Mouse (Mus musculus): ENCODE results near the gene Msx1.

The Msx1 gene

GRCm38 (mm10) chr5:37825611-37826445 lies 1.4 kb upstream of the Msx1 start:
- DNase-seq = no peak

- no peak for DNase-seq
Measured at GRCm38 (mm10) chr5:37825111-37825600, 773 bp upstream of the Msx1 start.

DNA sequence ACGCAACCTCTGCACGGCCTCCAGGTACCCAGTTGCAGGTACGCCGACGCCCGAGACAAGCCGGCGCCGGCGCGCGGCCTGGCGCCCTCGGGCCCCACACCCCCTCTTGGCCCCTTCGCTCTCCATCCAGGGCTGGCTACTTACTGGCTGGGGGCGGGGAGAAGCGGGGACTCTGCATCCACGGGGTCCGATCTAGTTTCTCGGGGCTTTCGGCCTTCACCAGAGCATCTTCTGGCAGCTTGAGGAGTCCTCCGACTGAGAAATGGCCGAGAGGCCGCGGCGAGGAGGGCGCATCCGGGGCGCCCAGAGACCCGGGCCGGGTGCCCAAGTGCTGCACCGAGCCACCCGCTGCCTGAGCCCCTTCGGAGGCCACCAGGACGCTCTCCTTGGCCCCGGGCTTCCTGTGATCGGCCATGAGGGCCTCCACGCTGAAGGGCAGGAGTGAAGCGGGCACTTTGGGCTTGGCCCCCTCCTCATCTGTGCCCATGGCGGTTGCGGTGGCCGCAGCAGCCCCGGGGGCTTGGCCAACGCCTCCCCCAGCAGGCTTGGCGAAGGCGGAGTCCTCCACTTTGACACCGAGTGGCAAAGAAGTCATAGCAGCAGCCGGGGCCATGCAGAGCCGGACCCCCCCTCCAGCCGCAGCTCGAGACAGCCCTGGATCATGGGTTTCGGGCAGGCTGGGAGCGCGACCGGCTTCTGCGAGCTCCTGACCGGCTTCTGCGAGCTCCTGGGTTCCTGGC lies 492 bp downstream of the Msx1 start:
- DNase-seq = no peak

GRCm38 (mm10) chr5:37822791-37823720 lies 1.3 kb downstream of the Msx1 start:
- peak; percentile 2 to 36 for DNase-seq

DNA sequence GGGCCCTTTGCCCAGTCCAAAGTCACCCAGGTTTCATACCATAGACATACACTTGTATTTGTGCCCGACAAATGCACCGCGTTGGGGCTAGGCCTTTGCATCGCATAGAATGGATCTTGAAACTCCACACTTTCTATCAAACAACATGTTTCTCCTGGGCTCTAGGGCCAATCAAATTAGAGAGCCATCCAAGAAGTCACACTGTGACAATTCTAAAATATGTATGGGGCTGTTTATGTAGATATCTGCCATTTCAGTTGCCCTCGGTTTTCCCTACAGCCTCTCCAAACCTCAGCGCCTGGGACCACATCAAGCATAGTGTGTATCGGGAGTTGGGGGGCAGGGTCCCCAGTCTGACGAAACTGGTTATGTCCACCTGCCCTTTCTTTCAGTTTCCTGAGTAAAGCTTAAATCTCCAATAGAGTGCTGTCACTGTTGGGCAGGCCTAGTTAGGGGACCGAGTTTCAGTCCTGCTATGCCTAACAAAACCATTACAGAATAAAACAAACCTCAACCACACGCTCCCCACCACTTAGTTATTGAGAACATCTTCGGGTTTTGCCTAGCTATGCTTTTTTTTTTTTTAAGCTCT lies 2.2 kb downstream of the Msx1 start:
- no peak for DNase-seq

DNA sequence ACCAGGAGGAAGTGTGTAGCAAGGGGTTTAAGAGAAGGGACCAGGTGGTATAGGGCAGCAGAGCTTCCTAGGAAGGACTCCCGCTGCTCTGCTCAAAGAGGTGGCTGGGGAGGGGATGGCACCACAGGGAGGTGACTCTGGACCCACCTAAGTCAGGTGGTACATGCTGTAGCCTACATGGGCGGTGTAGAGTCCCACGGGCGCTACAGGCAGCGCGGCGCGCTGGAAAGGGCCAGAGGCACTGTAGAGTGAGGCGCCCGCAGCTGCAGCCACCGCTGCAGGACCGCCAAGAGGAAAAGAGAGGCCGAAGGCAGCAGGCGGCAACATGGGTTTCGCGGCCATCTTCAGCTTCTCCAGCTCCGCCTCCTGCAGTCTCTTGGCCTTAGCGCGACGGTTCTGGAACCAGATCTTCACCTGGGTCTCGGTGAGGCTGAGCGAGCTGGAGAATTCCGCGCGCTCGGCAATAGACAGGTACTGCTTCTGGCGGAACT lies 3.2 kb downstream of the Msx1 start:
- no peak for DNase-seq

DNA sequence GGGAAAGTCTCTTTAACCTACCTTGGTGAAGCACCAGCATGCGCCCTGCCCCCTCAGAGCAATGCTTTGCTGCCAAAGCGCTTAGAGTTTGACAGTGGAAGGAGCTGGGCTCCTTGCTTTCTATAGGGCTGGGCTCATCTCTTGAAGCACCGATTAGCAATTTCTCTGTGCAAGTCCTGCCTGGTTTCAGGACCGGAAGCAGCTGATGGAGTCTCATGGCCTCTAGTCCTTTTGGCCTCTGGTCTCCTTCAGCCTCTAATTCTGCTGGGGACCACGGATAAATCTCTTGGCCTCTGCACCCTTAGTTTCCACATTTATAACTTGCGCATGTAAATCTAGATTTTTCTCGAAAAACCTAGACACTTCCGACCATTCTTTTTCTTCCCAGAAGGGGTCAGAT lies 3.7 kb downstream of the Msx1 start:
- no peak for DNase-seq

DNA sequence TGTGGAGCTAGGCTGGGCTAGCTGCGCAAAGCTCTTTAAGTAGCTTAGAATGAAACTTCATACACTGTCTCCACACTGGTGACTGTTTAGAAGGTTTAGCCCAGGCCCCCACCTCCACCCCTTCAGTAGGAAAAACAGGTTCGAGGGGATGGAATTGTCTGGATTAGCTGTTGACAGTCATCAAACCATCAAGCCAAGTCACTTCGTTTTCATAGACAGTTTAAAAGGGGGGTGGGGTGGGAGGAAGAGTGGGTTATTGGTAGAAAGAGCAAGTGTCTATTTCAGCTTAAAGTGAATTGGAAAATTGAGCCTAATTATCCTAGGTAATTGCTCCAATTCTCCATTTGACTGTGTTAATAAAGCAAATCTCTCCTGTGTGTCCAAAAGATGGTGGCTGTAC lies 4.4 kb downstream of the Msx1 start:
- DNase-seq = no peak

DNA sequence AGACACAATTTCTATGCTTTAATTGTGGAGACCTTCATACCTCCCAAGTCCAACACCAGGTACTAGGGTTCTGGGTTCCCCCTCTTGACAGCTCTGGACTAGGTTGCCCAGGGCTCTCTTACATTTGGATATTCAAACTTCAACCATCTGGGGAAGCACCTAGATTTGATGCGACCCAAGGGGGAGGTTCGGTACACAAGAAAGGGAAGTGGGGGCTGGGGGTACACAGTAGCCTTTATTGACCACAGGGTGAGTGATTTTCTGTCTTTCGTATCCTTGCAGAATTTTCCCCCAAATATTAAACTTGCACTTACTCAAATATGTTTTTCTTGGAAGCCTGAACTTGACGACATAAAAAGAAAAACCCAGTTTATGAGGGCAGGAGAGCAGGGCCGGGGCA lies 4.8 kb downstream of the Msx1 start:
- DNase-seq = no peak

DNA sequence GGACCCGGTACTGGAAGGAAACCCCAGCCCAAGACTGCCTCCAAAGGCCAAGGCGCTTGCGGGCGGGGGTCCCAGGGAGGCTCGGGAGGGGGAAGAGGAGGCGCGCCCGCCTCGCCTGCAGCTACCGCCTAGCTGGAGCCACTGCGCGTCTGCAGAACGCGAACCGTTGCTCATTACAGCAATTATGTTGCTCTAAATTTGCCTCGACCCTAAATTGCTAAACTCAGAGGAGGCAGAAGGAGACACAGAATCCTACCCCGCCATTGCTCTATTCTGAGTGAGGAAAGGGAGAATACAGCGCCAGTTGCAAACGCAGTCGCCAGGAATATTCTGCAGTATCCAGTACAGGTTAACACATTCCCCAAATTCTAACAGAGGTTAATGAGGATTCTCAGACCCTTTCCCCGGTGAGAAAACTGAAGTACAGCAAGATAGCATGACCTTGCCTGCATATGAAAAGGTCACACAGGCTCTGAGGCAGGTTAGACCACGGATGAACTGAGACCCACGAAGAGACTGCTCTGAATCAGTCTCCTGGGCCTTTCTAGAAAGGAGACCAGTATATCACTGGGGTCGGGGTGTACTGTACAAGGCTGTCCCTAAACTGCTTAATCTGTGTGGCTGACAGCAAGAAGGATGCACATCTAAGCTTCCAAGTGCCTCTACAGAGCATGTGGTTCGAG lies 5.7 kb downstream of the Msx1 start:
- DNase-seq = no peak

GRCm38 (mm10) chr5:37817658-37818532 lies 6.5 kb downstream of the Msx1 start:
- DNase-seq = no peak

DNA sequence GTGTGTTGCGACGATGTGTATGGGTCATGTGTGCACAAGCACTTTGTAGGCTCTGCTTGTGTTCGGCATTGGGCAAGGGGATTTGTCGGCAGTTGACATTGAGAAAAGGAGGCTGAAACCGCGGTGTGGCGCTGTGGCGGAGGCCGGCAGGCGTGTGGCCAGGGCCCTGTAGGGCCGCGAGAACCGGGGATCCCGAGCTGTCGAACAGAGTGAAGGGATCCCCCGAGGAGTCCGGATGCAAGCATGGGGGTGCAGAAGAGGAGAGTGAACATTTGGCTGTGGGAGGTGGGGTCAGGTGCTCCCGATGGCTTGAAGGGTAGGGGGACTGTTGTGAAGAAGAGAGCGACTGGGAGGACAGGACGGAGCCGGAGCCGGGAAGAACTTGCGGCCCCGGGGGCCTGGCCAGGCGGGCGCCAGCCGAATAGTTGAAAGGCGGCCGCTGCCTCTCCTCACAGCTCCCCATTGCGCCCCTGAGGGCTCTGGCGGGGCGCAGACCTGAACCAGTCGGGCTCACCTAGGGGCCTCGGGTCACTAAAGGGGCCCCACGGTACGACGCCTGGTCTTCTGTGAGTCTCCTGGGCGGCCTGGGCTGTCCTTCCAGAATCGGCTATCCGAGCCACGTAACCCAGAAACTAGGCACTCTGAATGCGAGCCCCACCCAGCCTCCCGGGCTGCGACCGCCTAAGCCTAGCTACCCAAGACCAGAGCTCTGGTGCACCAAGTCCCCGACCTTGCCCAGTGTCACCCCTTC lies 7.3 kb downstream of the Msx1 start:
- peak in 1 of 2 experiments; percentile 38 for DNase-seq

DNA sequence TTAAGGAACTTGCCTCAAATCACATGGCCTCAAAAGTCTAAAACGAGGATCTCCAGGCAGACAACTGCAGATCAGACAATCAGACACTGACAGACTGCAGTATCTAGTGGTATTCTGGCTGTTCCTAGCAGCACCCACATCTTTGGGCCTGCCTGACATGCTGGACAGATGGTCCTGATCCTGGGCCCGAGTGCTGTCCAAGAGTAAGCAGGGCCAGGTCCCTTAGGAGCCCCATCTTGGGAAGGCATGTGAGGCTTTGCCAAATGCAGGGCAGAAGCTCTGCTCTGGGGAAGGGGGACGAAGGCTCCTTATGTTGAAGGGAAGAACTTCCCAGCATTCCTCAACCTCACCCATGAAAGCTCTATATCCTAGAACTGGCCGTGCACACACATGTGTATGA lies 8.5 kb downstream of the Msx1 start:
- DNase-seq = no peak

GRCm38 (mm10) chr5:37814169-37814568 lies 10.2 kb downstream of the Msx1 start:
- DNase-seq = peak in 1 of 2 experiments; percentile 50

GRCm38 (mm10) chr5:37805291-37805690 lies 19.1 kb downstream of the Msx1 start:
- no peak for DNase-seq

GRCm38 (mm10) chr5:37804512-37805118 lies 19.8 kb downstream of the Msx1 start:
- DNase-seq = no peak

DNA sequence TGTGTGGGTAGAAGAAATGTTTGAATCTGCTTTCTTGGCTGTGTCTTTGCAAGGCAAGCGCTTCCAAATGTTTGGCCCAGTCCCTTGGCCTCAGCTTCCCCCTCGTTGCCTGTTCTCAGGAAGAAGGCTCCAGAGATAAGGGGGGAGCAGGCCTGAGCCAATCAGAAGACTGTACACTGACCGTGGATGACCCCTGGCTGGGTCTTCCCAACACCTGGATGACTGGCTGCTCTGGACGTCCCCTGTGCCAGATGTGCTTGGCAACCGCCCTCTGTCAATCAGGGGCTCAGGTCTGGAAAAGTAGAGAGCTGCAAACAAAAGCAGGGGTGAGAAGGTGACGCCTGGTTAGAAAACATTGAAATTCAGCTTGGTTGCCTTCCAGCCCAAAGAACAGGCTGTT lies 27.1 kb downstream of the Msx1 start:
- DNase-seq = no peak

- no peak for DNase-seq
Measured at GRCm38 (mm10) chr5:37796751-37797150, 27.6 kb downstream of the Msx1 start.

GRCm38 (mm10) chr5:37795691-37796090 lies 28.7 kb downstream of the Msx1 start:
- DNase-seq = no peak
